Mouse (Mus musculus): ENCODE measurements around the gene Ifitm2. TPM values are rescaled to one million over a fixed set of nuclear protein-coding genes. Genes with fewer than 3 reads are reported as not detected.
A peak's percentile ranks its signal among the peaks of the same experiment; 100 is the strongest.

Ifitm2 gene
- polyA plus RNA-seq (2015; fragmentation: Nextera tagmentation; extraction: Ambion mirVana): 897 and 954 TPM in 2 replicates

DNA sequence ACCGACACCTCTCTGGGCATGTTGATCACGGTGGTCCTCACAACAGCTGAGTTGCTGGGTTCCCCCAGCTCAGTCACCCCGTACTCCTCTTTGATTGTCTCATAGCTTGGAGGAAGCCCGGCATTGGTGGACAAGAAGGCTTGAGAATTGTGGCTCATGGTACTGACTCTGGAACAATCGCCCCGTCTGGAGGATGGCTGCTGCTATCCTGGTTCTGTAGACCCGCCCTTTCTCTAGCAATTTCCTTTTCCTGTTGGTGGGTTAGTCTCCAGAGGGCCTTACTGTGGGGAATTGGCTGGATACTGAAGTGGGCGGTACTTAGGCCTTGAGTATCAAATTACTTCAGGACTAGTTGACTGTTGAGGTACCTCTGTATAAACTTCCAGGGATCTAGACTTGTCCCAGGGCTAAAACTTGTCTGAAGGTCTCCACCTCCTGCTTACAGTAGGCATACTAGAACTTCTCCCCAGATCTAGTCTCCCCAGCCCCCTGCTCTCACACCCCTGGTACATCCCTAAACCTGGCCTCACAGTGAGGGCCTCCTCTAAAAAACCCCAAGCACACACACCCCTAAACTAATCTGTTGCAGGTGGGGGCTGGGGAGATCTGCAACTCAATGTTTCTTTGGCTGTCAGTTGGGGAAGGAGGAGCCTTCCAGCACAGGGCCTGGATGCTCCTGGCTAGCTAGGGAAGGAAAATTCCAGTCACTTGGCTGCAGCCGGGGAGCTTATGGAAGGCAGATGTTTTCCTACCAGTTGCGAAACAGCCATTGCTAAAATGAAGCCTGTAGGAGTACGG is at the start of gene Ifitm2, which contains the start of gene Gm45717:
Ifitm2 (minus strand) TSS at position 230 of the 798 bp plus-strand sequence.
Gm45717 (minus strand) TSS at position 180 of the 798 bp plus-strand sequence.
- Histone ChIP-seq H3K4me3 (replicated peaks) (peak within 1 kb of the TSS; percentile 59), H3K9ac (peak within 1 kb of the TSS; percentile 70), H3K4me2 (peak within 1 kb of the TSS; percentile 88), H3K27ac (peak within 1 kb of the TSS; percentile 94), H3K9me3 (replicated peaks) (no peaks in the 10 kb centered on the region), H3K4me1 (peaks cover 65% of the 10 kb centered on the region), H3K27me3 (no peaks in the 10 kb centered on the region), H3K36me3 (peaks cover 9% of the 10 kb centered on the region; the same call in 1 of the 2 replicates)
- ATAC-seq (replicated peaks; ENCODE audit: low FRiP score): peak; percentile 89
- 9% methylated on average over 11 of the region's 11 CpGs for WGBS

DNA sequence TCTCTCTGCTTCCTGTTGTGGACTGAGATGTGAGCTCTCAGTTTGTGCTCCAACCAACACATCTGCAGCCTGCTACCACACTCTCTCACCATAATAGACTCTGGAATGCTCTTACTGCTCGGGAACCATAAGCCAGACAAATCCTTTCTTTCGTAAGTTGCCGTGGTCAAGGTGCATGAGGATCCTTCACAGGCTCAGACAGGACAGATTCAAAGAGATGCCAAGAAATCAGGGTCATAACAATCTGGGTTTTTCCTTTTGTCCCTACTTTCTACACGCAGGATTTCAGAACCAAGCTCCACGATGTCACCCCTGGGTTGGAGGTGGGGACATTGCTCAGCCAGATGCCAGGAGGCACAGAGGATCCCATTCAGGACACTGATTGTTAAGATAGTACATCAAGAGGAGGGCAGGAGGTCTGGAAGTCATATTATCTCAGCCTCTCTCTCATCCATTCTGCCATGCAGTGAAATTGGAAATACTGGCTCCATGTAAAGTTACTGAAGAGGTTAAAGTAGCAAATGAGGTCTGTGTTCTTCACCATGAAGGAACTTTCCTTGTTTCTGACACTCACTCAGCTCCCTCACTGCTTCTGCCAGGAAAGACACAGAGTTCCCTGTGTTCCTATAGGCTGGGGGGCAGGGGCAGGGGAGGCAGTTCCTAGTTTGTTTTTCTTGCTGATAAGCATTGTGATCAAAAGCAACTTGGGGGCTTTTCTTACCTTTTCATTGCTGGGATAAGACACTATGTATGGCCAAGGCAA is 47.6 kb upstream of the Ifitm2 start:
- no peaks in the 10 kb centered on the region for H3K9me3 ChIP-seq (replicated peaks)
- no peak overlapping the region for H3K27ac ChIP-seq
- H3K36me3 ChIP-seq: no peaks in the 10 kb centered on the region
- H3K27me3 ChIP-seq: no peaks in the 10 kb centered on the region
- H3K9ac ChIP-seq: no peak overlapping the region
- ATAC-seq (replicated peaks; ENCODE audit: low FRiP score): no peak
- 90% methylated on average over 5 of the region's 5 CpGs for WGBS
- no peak overlapping the region for H3K4me3 ChIP-seq (replicated peaks)
- peaks cover 3% of the 10 kb centered on the region for H3K4me1 ChIP-seq
- no peak overlapping the region for H3K4me2 ChIP-seq

- no peak overlapping the region for H3K27ac ChIP-seq
- H3K36me3 ChIP-seq: no peaks in the 10 kb centered on the region
- H3K9me3 ChIP-seq (replicated peaks): no peaks in the 10 kb centered on the region
- H3K27me3 ChIP-seq: no peaks in the 10 kb centered on the region
- H3K4me3 ChIP-seq (replicated peaks): no peak overlapping the region
- 80% methylated on average over 15 of the region's 15 CpGs for WGBS
- no peak overlapping the region for H3K9ac ChIP-seq
- H3K4me2 ChIP-seq: no peak overlapping the region
- no peaks in the 10 kb centered on the region for H3K4me1 ChIP-seq
- ATAC-seq (replicated peaks; ENCODE audit: low FRiP score): no peak
These were observed 45.3 kb upstream of the Ifitm2 start for GRCm38 (mm10) chr7:141000881-141001708.

- Histone ChIP-seq H3K4me3 (replicated peaks) (no peak overlapping the region), H3K27me3 (no peaks in the 10 kb centered on the region), H3K4me2 (no peak overlapping the region), H3K27ac (no peak overlapping the region), H3K4me1 (no peaks in the 10 kb centered on the region), H3K36me3 (no peaks in the 10 kb centered on the region), H3K9me3 (replicated peaks) (no peaks in the 10 kb centered on the region), H3K9ac (no peak overlapping the region)
- ATAC-seq (replicated peaks; ENCODE audit: low FRiP score): no peak
- 87% methylated on average over 11 of the region's 11 CpGs for WGBS
These were observed 43.3 kb upstream of the Ifitm2 start for GRCm38 (mm10) chr7:140998853-140999700.

- no peaks in the 10 kb centered on the region for H3K36me3 ChIP-seq
- no peak overlapping the region for H3K27ac ChIP-seq
- no peak overlapping the region for H3K9ac ChIP-seq
- no peaks in the 10 kb centered on the region for H3K4me1 ChIP-seq
- 61% methylated on average over 1 of the region's 1 CpGs for WGBS
- no peak overlapping the region for H3K4me3 ChIP-seq (replicated peaks)
- H3K27me3 ChIP-seq: no peaks in the 10 kb centered on the region
- no peak overlapping the region for H3K4me2 ChIP-seq
- no peak for ATAC-seq (replicated peaks; ENCODE audit: low FRiP score)
- no peaks in the 10 kb centered on the region for H3K9me3 ChIP-seq (replicated peaks)
These were observed 42.0 kb upstream of the Ifitm2 start for GRCm38 (mm10) chr7:140997817-140998216.

DNA sequence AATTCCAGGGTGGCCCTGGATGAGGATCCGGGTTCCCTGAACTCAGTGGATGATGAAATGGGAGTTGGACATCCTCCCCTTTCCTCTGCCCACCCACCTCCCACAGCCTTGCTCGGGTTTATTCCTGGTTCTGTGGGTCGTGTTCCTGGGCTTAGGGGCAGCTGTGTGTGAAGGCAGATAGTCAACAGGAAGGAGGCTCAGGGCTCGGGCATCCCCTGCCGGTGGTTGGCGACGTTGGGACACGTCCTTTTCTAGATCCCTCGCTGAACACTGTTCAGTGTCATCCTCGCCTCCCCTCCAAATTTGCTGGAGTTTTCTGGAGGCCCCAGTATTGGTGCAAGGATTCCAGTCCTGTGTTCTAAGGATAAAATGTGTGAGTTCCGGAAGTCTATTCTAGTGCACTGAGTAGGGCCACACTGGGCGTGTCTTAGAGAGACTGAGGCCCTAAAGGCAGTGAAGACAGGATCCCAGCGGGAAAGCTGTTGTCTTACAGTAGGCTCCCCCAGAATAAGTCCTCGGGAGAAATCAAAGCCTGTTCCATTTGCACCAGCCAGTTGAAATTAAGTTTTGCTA is 35.4 kb upstream of the Ifitm2 start:
- WGBS: 84% methylated on average over 14 of the region's 14 CpGs
- no peak for ATAC-seq (replicated peaks; ENCODE audit: low FRiP score)
- H3K36me3 ChIP-seq: no peaks in the 10 kb centered on the region
- no peaks in the 10 kb centered on the region for H3K9me3 ChIP-seq (replicated peaks)
- H3K4me2 ChIP-seq: no peak overlapping the region
- H3K27me3 ChIP-seq: no peaks in the 10 kb centered on the region
- H3K9ac ChIP-seq: no peak overlapping the region
- no peaks in the 10 kb centered on the region for H3K4me1 ChIP-seq
- H3K27ac ChIP-seq: no peak overlapping the region
- H3K4me3 ChIP-seq (replicated peaks): no peak overlapping the region

- Histone ChIP-seq H3K9ac (no peak overlapping the region), H3K4me3 (replicated peaks) (no peak overlapping the region), H3K4me1 (no peaks in the 10 kb centered on the region), H3K36me3 (no peaks in the 10 kb centered on the region), H3K27me3 (no peaks in the 10 kb centered on the region), H3K4me2 (no peak overlapping the region), H3K9me3 (replicated peaks) (no peaks in the 10 kb centered on the region), H3K27ac (no peak overlapping the region)
- WGBS: 66% methylated on average over 5 of the region's 5 CpGs
- ATAC-seq (replicated peaks; ENCODE audit: low FRiP score): no peak
These were observed 34.8 kb upstream of the Ifitm2 start for GRCm38 (mm10) chr7:140990622-140991021.

DNA sequence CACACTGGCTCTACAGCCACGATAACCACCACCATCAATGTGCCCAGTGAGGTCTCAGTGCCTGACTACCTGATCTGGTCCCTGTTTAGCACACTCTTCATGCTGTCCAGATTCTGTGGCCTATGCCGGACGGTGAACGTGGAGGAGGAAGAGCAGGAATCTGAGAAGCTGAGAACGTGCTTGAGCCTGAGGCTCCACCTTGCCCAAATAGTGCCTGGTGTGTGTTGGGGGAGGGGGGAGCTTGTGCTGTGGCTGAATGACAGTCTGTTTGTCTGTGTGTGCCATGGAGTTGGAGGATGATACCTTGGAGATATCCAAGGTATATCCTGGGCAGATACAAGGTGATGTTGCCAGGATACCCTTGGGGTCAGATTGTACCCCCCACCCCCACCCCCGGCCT is 34.4 kb upstream of the Ifitm2 start:
- no peak overlapping the region for H3K4me2 ChIP-seq
- H3K27me3 ChIP-seq: no peaks in the 10 kb centered on the region
- H3K36me3 ChIP-seq: no peaks in the 10 kb centered on the region
- no peak overlapping the region for H3K27ac ChIP-seq
- no peak for ATAC-seq (replicated peaks; ENCODE audit: low FRiP score)
- no peaks in the 10 kb centered on the region for H3K4me1 ChIP-seq
- no peak overlapping the region for H3K9ac ChIP-seq
- H3K9me3 ChIP-seq (replicated peaks): no peaks in the 10 kb centered on the region
- H3K4me3 ChIP-seq (replicated peaks): no peak overlapping the region
- 43% methylated on average over 6 of the region's 6 CpGs for WGBS

GRCm38 (mm10) chr7:140989022-140989421 is 33.2 kb upstream of the Ifitm2 start:
- Histone ChIP-seq H3K9ac (no peak overlapping the region), H3K27me3 (no peaks in the 10 kb centered on the region), H3K4me1 (no peaks in the 10 kb centered on the region), H3K27ac (no peak overlapping the region), H3K4me3 (replicated peaks) (no peak overlapping the region), H3K36me3 (no peaks in the 10 kb centered on the region), H3K4me2 (no peak overlapping the region), H3K9me3 (replicated peaks) (no peaks in the 10 kb centered on the region)
- no peak for ATAC-seq (replicated peaks; ENCODE audit: low FRiP score)
- WGBS: 81% methylated on average over 4 of the region's 4 CpGs

- no peaks in the 10 kb centered on the region for H3K36me3 ChIP-seq
- no peaks in the 10 kb centered on the region for H3K27me3 ChIP-seq
- H3K4me3 ChIP-seq (replicated peaks): no peak overlapping the region
- no peak overlapping the region for H3K9ac ChIP-seq
- no peak overlapping the region for H3K27ac ChIP-seq
- H3K4me2 ChIP-seq: no peak overlapping the region
- no peaks in the 10 kb centered on the region for H3K9me3 ChIP-seq (replicated peaks)
- H3K4me1 ChIP-seq: no peaks in the 10 kb centered on the region
- WGBS: 91% methylated on average over 17 of the region's 17 CpGs
- ATAC-seq (replicated peaks; ENCODE audit: low FRiP score): no peak
These were observed 31.7 kb upstream of the Ifitm2 start for GRCm38 (mm10) chr7:140987182-140988138.

All from kidney, embryonic 15.5 days (tissue).